Mouse (Mus musculus) myocyte (in vitro differentiated cells): Measurements from ENCODE around the gene Fthl17a. TPM values are rescaled to one million over a fixed set of nuclear protein-coding genes. Genes with fewer than 3 reads are reported as not detected.

ENCODE experiments used
- H3K27me3 ChIP-seq: one replicate; pipeline ENCODE4 v1.6.1; 2011; ENCODE audit not compliant: control insufficient read depth, insufficient read depth, insufficient read length
- H3K36me3 ChIP-seq: one replicate; pipeline ENCODE4 v1.6.1; 2011; ENCODE audit not compliant: control insufficient read depth, insufficient read depth
- H3K4me2 ChIP-seq: one replicate; pipeline ENCODE4 v1.6.1; 2011; ENCODE audit warnings: low read depth, control low read depth
- H3K4me3 ChIP-seq: one replicate; pipeline ENCODE4 v1.5.1; 2011; ENCODE audit warnings: mild to moderate bottlenecking, control low read depth, moderate library complexity
- H3K79me2 ChIP-seq: one replicate; pipeline ENCODE4 v1.6.1; 2011; ENCODE audit not compliant: control insufficient read depth, insufficient read depth
- H3ac ChIP-seq: one replicate; pipeline ENCODE4 v1.6.1; 2011; ENCODE audit not compliant: control insufficient read depth, insufficient read length
- CEBPB ChIP-seq: IDR thresholded peaks from 2 replicates; pipeline ENCODE4 v1.6.1; 2011; ENCODE audit warnings: mild to moderate bottlenecking, moderate library complexity; ENCODE audit not compliant: poor library complexity, insufficient read depth, severe bottlenecking
- E2F4 ChIP-seq: IDR thresholded peaks from one replicate; pipeline ENCODE4 v1.6.1; 2011; ENCODE audit warnings: mild to moderate bottlenecking, control low read depth, moderate library complexity; ENCODE audit not compliant: insufficient read depth
- MAX ChIP-seq: IDR thresholded peaks from one replicate; pipeline ENCODE4 v1.6.1; 2011; ENCODE audit warnings: low read depth, mild to moderate bottlenecking, control low read depth
- MYOD1 ChIP-seq, 3 experiments: IDR thresholded peaks; one replicate each; pipeline ENCODE4 v1.6.1; 2011; ENCODE audit warnings: control low read depth in 2 of 3, low read depth in 2 of 3, mild to moderate bottlenecking in 2 of 3, moderate library complexity in 1 of 3; ENCODE audit not compliant: insufficient read length in 2 of 3, control insufficient read depth in 1 of 3
- MYOG ChIP-seq, 3 experiments: IDR thresholded peaks; one replicate each; pipeline ENCODE4 v1.6.1; 2011; ENCODE audit warnings: control low read depth in 2 of 3, low read depth in 2 of 3, mild to moderate bottlenecking in 2 of 3; ENCODE audit not compliant: insufficient read length in 2 of 3, control insufficient read depth in 1 of 3, insufficient read depth in 1 of 3
- POLR2A ChIP-seq: IDR thresholded peaks from one replicate; pipeline ENCODE4 v1.6.1; 2011; ENCODE audit warnings: low read depth, mild to moderate bottlenecking, control low read depth, moderate library complexity; ENCODE audit not compliant: insufficient read length
- POLR2AphosphoS2 ChIP-seq: IDR thresholded peaks from one replicate; pipeline ENCODE4 v1.6.1; 2011; ENCODE audit warnings: low read depth, control low read depth; ENCODE audit not compliant: insufficient read length
- REST ChIP-seq: IDR thresholded peaks from one replicate; pipeline ENCODE4 v1.6.1; 2011; ENCODE audit warnings: mild to moderate bottlenecking, control low read depth, moderate library complexity; ENCODE audit not compliant: insufficient read depth, insufficient read length
- SRF ChIP-seq: IDR thresholded peaks from one replicate; pipeline ENCODE4 v1.6.1; 2011; ENCODE audit warnings: low read depth; ENCODE audit not compliant: control insufficient read depth, insufficient read length
- TCF12 ChIP-seq: IDR thresholded peaks from one replicate; pipeline ENCODE4 v1.6.1; 2011; ENCODE audit warnings: mild to moderate bottlenecking, control low read depth; ENCODE audit not compliant: poor library complexity, insufficient read depth, severe bottlenecking
- TCF3 ChIP-seq: IDR thresholded peaks from one replicate; pipeline ENCODE4 v1.6.1; 2011; ENCODE audit warnings: low read depth, control low read depth; ENCODE audit not compliant: insufficient read length
- USF1 ChIP-seq: IDR thresholded peaks from one replicate; pipeline ENCODE4 v1.6.1; 2011; ENCODE audit warnings: low read depth, mild to moderate bottlenecking, control low read depth, moderate library complexity
- polyA plus RNA-seq: library from polyadenylated mRNA; unstranded; fragments of >200 nt; fragmentation: generic; extraction: Trizol; gene quantifications from one replicate; pipeline ENCODE4 v1.2.1, GENCODE M21; 2012; ENCODE audit warnings: missing spikeins

The Fthl17a gene
- not detected for polyA plus RNA-seq

- H3K79me2 ChIP-seq: no peaks in the 10 kb centered on the region
- H3ac ChIP-seq: no peak within 1 kb of the TSS
- TF ChIP-seq USF1 (no peak), TCF3 (no peak), MYOD1 (IDR thresholded peaks at IDR 0.05; ENCODE audit: control insufficient read depth in 1 of 3, insufficient read length in 2 of 3, low read depth in 2 of 3) (no peak), CEBPB (no peak), SRF (no peak), POLR2AphosphoS2 (no peak), REST (no peak), E2F4 (no peak), TCF12 (no peak), POLR2A (no peak), MAX (no peak), MYOG (IDR thresholded peaks at IDR 0.05; ENCODE audit: control insufficient read depth in 1 of 3, insufficient read depth in 1 of 3, insufficient read length in 2 of 3, low read depth in 2 of 3) (no peak)
These were observed at the start of gene Fthl17a for GRCm38 (mm10) chrX:85249379-85249778. Fthl17a (plus strand) TSS chrX:85249679.

GRCm38 (mm10) chrX:85207001-85207400, 42.5 kb upstream of the Fthl17a start:
- no peak for TF ChIP-seq MYOD1 (IDR thresholded peaks at IDR 0.05; ENCODE audit: control insufficient read depth in 1 of 3, insufficient read length in 2 of 3, low read depth in 2 of 3)
- TF ChIP-seq TCF3: no peak
- no peak for TF ChIP-seq SRF
- no peak for TF ChIP-seq USF1
- TF ChIP-seq POLR2A: no peak
- TF ChIP-seq MYOG (IDR thresholded peaks at IDR 0.05; ENCODE audit: control insufficient read depth in 1 of 3, insufficient read depth in 1 of 3, insufficient read length in 2 of 3, low read depth in 2 of 3): no peak
- TF ChIP-seq MAX: no peak
- no peak for TF ChIP-seq REST
- H3ac ChIP-seq: no peak overlapping the region
- no peak overlapping the region for H3K4me2 ChIP-seq
- H3K4me3 ChIP-seq: no peak overlapping the region
- no peaks in the 10 kb centered on the region for H3K27me3 ChIP-seq
- no peaks in the 10 kb centered on the region for H3K79me2 ChIP-seq
- H3K36me3 ChIP-seq: no peaks in the 10 kb centered on the region

More at GRCm38 (mm10) chrX:85249379-85249778, at the start of gene Fthl17a:
- Histone ChIP-seq H3K27me3 (no peaks in the 10 kb centered on the region), H3K4me2 (no peak within 1 kb of the TSS), H3K4me3 (no peak within 1 kb of the TSS), H3K36me3 (no peaks in the 10 kb centered on the region)

- Histone ChIP-seq H3K79me2 (no peaks in the 10 kb centered on the region), H3ac (no peak overlapping the region), H3K4me3 (no peak overlapping the region), H3K27me3 (no peaks in the 10 kb centered on the region), H3K4me2 (no peak overlapping the region), H3K36me3 (no peaks in the 10 kb centered on the region)
- TF ChIP-seq TCF12: no peak
These were observed 22.6 kb upstream of the Fthl17a start for GRCm38 (mm10) chrX:85226883-85227282.

GRCm38 (mm10) chrX:85271821-85272220, 22.3 kb downstream of the Fthl17a start:
- Histone ChIP-seq H3K79me2 (no peaks in the 10 kb centered on the region), H3K36me3 (no peaks in the 10 kb centered on the region), H3ac (no peak overlapping the region), H3K4me2 (no peak overlapping the region), H3K27me3 (no peaks in the 10 kb centered on the region), H3K4me3 (no peak overlapping the region)
- TF ChIP-seq MAX (no peak), MYOG (IDR thresholded peaks at IDR 0.05; ENCODE audit: control insufficient read depth in 1 of 3, insufficient read depth in 1 of 3, insufficient read length in 2 of 3, low read depth in 2 of 3) (no peak), SRF (no peak), TCF12 (no peak), POLR2AphosphoS2 (no peak), USF1 (no peak), E2F4 (no peak), REST (no peak), POLR2A (no peak), MYOD1 (IDR thresholded peaks at IDR 0.05; ENCODE audit: control insufficient read depth in 1 of 3, insufficient read length in 2 of 3, low read depth in 2 of 3) (no peak), CEBPB (no peak), TCF3 (no peak)

GRCm38 (mm10) chrX:85272296-85272695, 22.8 kb downstream of the Fthl17a start:
- Histone ChIP-seq H3K4me3 (no peak overlapping the region), H3K36me3 (no peaks in the 10 kb centered on the region), H3K27me3 (no peaks in the 10 kb centered on the region), H3K79me2 (no peaks in the 10 kb centered on the region), H3ac (no peak overlapping the region), H3K4me2 (no peak overlapping the region)
- no peak for TF ChIP-seq CEBPB
- TF ChIP-seq MYOD1 (IDR thresholded peaks at IDR 0.05; ENCODE audit: control insufficient read depth in 1 of 3, insufficient read length in 2 of 3, low read depth in 2 of 3): no peak
- TF ChIP-seq E2F4: no peak
- no peak for TF ChIP-seq MAX
- TF ChIP-seq SRF: no peak
- TF ChIP-seq REST: no peak
- no peak for TF ChIP-seq POLR2A
